31 mouse cellular contexts compared by ENCODE assay signal in the genomic region with DNA sequence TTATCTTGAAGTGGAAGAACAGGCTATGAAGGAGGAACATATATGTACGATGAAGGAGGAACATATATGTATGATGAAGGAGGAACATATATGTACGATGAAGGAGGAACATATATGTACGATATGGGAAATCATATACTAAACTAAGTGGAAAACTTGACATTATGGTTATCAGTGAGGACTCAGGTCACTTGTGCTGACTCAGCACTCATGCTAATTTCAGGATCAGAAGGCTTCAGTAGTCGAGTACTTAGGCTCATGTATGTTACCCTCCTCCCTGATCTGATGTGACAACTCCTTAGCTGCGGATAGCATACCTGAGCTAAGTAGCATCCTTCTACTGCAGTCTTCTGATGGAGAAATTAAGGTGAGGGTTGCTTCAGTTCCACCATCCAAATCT.
"Had no signal": no experiment of that assay in that cellular context is flagged by ENCODE, and none has a peak within 500 bp of the region (broad histone marks: within the 10 kb centered on the region; RNA-seq: fewer than 3 reads in every experiment).

No protein-coding gene starts in this region.

- H3K9ac ChIP-seq: heart, embryonic 12.5 days; heart, embryonic 13.5 days; heart, embryonic 15.5 days; hindbrain, embryonic 12.5 days; hindbrain, embryonic 13.5 days; hindbrain, embryonic 14.5 days; hindbrain, embryonic 15.5 days; intestine, embryonic 15.5 days; kidney, embryonic 15.5 days had no signal

- H3K4me3 ChIP-seq: heart, embryonic 12.5 days; heart, embryonic 13.5 days; heart, embryonic 15.5 days; hindbrain, embryonic 10.5 days; hindbrain, embryonic 12.5 days; hindbrain, embryonic 13.5 days; hindbrain, embryonic 15.5 days; intestine, embryonic 15.5 days; kidney, embryonic 15.5 days; layer of hippocampus, adult 2 months; left cerebral cortex, adult 2 months had no signal

- DNase-seq: heart, postnatal 10 days; heart, postnatal 14 days; heart, postnatal 36 days; heart, postnatal 4 days; kidney, adult 11 months; kidney, adult 18-20 months; kidney, adult 2 months; kidney, adult 8-10 months; kidney, adult 9 months; kidney, postnatal 10 days; kidney, postnatal 14 days; kidney, postnatal 25 days; kidney, postnatal 36 days; kidney, postnatal 4 days; layer of hippocampus, adult 9-11 months; layer of hippocampus, postnatal 36 days had no signal

- H3K9me3 ChIP-seq: heart, embryonic 12.5 days; heart, embryonic 13.5 days; heart, embryonic 15.5 days; hindbrain, embryonic 10.5 days; hindbrain, embryonic 12.5 days; hindbrain, embryonic 13.5 days; hindbrain, embryonic 15.5 days; intestine, embryonic 15.5 days; kidney, embryonic 15.5 days had no signal

- H3K36me3 ChIP-seq: heart, embryonic 12.5 days; heart, embryonic 13.5 days; heart, embryonic 15.5 days; hindbrain, embryonic 10.5 days; hindbrain, embryonic 12.5 days; hindbrain, embryonic 13.5 days; hindbrain, embryonic 15.5 days; intestine, embryonic 15.5 days; kidney, embryonic 15.5 days had no signal

- H3K4me1 ChIP-seq: heart, embryonic 12.5 days; heart, embryonic 13.5 days; heart, embryonic 15.5 days; hindbrain, embryonic 10.5 days; hindbrain, embryonic 12.5 days; hindbrain, embryonic 13.5 days; hindbrain, embryonic 15.5 days; intestine, embryonic 15.5 days; kidney, embryonic 15.5 days had no signal

- H3K27ac ChIP-seq: heart, embryonic 13.5 days; heart, embryonic 15.5 days; hindbrain, embryonic 10.5 days; hindbrain, embryonic 12.5 days; hindbrain, embryonic 13.5 days; hindbrain, embryonic 14.5 days; hindbrain, embryonic 15.5 days; hindbrain, postnatal 0 days; intestine, embryonic 15.5 days; kidney, embryonic 15.5 days; kidney, postnatal 0 days; layer of hippocampus, adult 2 months; left cerebral cortex, adult 2 months had no signal

- H3K4me2 ChIP-seq: heart, embryonic 11.5 days; heart, embryonic 12.5 days; heart, embryonic 13.5 days; heart, embryonic 15.5 days; hindbrain, embryonic 12.5 days; hindbrain, embryonic 13.5 days; hindbrain, embryonic 14.5 days; hindbrain, embryonic 15.5 days; intestine, embryonic 15.5 days; kidney, embryonic 15.5 days had no signal

- H3K27me3 ChIP-seq: heart, embryonic 12.5 days; heart, embryonic 13.5 days; heart, embryonic 15.5 days; hindbrain, embryonic 12.5 days; hindbrain, embryonic 13.5 days; hindbrain, embryonic 15.5 days; intestine, embryonic 15.5 days; kidney, embryonic 15.5 days had no signal
